Mouse (Mus musculus) forebrain, embryonic 12.5 days (tissue): ENCODE measurements around the gene Kirrel. TPM values are rescaled to one million over a fixed set of nuclear protein-coding genes. Genes with fewer than 3 reads are reported as not detected.

Experiments used
- ATAC-seq: fragments of 200-750 bp; cut with Nextera tagmentation; 2 replicates; pipeline ENCODE4 v1.8.0; 2017; ENCODE audit warnings: moderate TSS enrichment; ENCODE audit not compliant: low FRiP score
- H3K27ac ChIP-seq: fragments of 300-500 bp; sonication (generic); 2 replicates; pipeline ENCODE4 v1.5.1; 2016; ENCODE audit warnings: mild to moderate bottlenecking
- H3K27me3 ChIP-seq: fragments of 300-500 bp; sonication (generic); 2 replicates; pipeline ENCODE4 v1.6.1; 2016; ENCODE audit warnings: mild to moderate bottlenecking
- H3K36me3 ChIP-seq: fragments of 300-500 bp; sonication (generic); replicated peaks from 2 replicates; pipeline ENCODE4 v1.6.1; 2016; ENCODE audit warnings: mild to moderate bottlenecking
- H3K4me1 ChIP-seq: fragments of 300-500 bp; sonication (generic); 2 replicates; pipeline ENCODE4 v1.6.1; 2016
- H3K4me2 ChIP-seq: fragments of 300-500 bp; sonication (generic); 2 replicates; pipeline ENCODE4 v1.6.1; 2016; ENCODE audit warnings: mild to moderate bottlenecking, moderate library complexity
- H3K4me3 ChIP-seq: fragments of 300-500 bp; sonication (generic); replicated peaks from 2 replicates; pipeline ENCODE4 v1.5.1; 2016; ENCODE audit warnings: mild to moderate bottlenecking
- H3K9ac ChIP-seq: fragments of 300-500 bp; sonication (generic); 2 replicates; pipeline ENCODE4 v1.6.1; 2016; ENCODE audit warnings: mild to moderate bottlenecking
- H3K9me3 ChIP-seq: fragments of 300-500 bp; sonication (generic); 2 replicates; pipeline ENCODE4 v1.6.1; 2016
- WGBS: fragments of 180-500 bp; shearing (Covaris S2); methylation state at CpG from one replicate; pipeline ENCODE4 v1.1.7; 2016; 5-methylcytosine and 5-hydroxymethylcytosine counted together
- polyA plus RNA-seq: library from polyadenylated mRNA; unstranded; fragments of >200 nt; fragmentation: Nextera tagmentation; extraction: Ambion mirVana; gene quantifications from 2 replicates; pipeline ENCODE4 v1.2.1, GENCODE M21; 2016

Gene Kirrel
- polyA plus RNA-seq, 1 experiment from 2014 or later = 12.9 TPM

GRCm38 (mm10) chr3:87175438-87175815, 880 bp upstream of the Kirrel start:
- 63% methylated on average over 3 of the region's 3 CpGs for whole genome bisulfite sequencing
- Histone ChIP-seq H3K9me3 (no peaks in the 10 kb centered on the region), H3K4me2 (peak overlapping the region; percentile 87; the same call in 1 of the 2 replicates), H3K9ac (no peak overlapping the region), H3K4me1 (peaks cover 34% of the 10 kb centered on the region), H3K27me3 (no peaks in the 10 kb centered on the region), H3K36me3 (no peaks in the 10 kb centered on the region), H3K4me3 (no peak overlapping the region), H3K27ac (peak overlapping the region; percentile 84; the same call in 1 of the 2 replicates)
- no peak for ATAC-seq

DNA sequence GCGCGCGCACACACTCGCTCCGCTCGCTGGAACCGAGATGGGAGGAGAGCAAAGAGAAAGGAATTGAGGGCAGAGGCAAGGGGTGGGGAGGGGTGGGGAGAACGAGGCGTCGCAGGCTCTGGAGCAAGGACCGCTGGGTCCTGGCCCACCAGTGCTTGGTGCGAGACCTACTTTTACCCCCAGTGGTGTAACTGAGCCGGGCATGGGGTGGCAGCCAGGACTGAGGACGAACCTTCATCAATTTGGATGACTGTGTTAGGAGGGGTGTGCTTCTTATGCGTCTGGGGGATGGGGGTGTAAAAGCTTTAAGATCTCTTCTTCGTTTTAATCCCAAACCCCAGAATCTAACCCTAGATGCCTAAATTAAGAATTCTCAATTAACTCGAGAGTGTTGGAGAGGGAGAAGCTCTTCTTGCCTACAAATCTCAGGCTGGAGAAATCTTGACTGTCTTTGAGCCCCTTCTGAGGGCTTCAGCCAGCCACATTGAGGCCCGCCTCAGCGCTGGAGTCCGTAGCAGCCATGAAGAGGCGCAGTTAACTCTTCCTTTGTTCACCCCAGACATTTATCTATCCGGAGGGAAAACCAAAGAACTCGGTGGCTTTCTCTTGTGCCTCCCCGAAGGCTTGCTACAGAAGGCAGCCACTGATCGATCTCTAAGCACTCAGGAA, 356 bp upstream of the Kirrel start:
- no peaks in the 10 kb centered on the region for H3K27me3 ChIP-seq
- H3K4me2 ChIP-seq = peak overlapping the region; percentile 87
- H3K4me3 ChIP-seq = peak overlapping the region; percentile 59
- H3K9me3 ChIP-seq = no peaks in the 10 kb centered on the region
- no peak for ATAC-seq
- H3K4me1 ChIP-seq = peaks cover 39% of the 10 kb centered on the region
- H3K36me3 ChIP-seq = no peaks in the 10 kb centered on the region
- H3K27ac ChIP-seq = peak overlapping the region; percentile 84
- H3K9ac ChIP-seq = peak overlapping the region; percentile 81
- 2% methylated on average over 25 of the region's 25 CpGs for WGBS

- Histone ChIP-seq H3K27ac (peak overlapping the region; percentile 84), H3K9ac (peak overlapping the region; percentile 81), H3K9me3 (no peaks in the 10 kb centered on the region), H3K4me3 (peak overlapping the region; percentile 59), H3K27me3 (no peaks in the 10 kb centered on the region), H3K4me1 (peaks cover 52% of the 10 kb centered on the region), H3K36me3 (no peaks in the 10 kb centered on the region), H3K4me2 (peak overlapping the region; percentile 87)
- under 1% methylated on average over 8 of the region's 8 CpGs for WGBS
- ATAC-seq = no peak
Observed at GRCm38 (mm10) chr3:87173486-87174085, 961 bp downstream of the Kirrel start.

DNA sequence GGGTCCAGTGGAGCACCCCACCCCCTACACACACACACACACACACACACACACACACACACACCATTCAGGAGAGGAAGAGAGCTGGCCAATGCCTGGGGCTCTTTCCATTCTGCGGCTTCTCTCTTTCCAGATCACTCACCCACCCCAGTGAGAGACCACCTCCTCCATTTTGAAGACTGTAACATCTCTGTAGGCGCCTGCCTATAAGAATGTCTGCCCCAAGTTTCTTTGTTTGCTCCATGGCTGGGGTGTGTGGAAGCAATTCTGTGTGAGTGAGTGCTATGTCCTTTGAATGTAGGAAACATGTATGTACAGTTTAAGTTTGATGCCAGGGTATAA, 1.5 kb downstream of the Kirrel start:
- 0% methylated on average over 2 of the region's 2 CpGs for WGBS
- H3K4me1 ChIP-seq = peaks cover 56% of the 10 kb centered on the region
- peak overlapping the region; percentile 87 for H3K4me2 ChIP-seq
- no peak for ATAC-seq
- H3K36me3 ChIP-seq = no peaks in the 10 kb centered on the region
- no peaks in the 10 kb centered on the region for H3K9me3 ChIP-seq
- peak overlapping the region; percentile 59 for H3K4me3 ChIP-seq
- H3K27ac ChIP-seq = peak overlapping the region; percentile 84
- peak overlapping the region; percentile 81 for H3K9ac ChIP-seq
- H3K27me3 ChIP-seq = no peaks in the 10 kb centered on the region

GRCm38 (mm10) chr3:87172351-87173102, 2.0 kb downstream of the Kirrel start:
- WGBS = 1% methylated on average over 15 of the region's 15 CpGs
- H3K4me1 ChIP-seq = peaks cover 58% of the 10 kb centered on the region

DNA sequence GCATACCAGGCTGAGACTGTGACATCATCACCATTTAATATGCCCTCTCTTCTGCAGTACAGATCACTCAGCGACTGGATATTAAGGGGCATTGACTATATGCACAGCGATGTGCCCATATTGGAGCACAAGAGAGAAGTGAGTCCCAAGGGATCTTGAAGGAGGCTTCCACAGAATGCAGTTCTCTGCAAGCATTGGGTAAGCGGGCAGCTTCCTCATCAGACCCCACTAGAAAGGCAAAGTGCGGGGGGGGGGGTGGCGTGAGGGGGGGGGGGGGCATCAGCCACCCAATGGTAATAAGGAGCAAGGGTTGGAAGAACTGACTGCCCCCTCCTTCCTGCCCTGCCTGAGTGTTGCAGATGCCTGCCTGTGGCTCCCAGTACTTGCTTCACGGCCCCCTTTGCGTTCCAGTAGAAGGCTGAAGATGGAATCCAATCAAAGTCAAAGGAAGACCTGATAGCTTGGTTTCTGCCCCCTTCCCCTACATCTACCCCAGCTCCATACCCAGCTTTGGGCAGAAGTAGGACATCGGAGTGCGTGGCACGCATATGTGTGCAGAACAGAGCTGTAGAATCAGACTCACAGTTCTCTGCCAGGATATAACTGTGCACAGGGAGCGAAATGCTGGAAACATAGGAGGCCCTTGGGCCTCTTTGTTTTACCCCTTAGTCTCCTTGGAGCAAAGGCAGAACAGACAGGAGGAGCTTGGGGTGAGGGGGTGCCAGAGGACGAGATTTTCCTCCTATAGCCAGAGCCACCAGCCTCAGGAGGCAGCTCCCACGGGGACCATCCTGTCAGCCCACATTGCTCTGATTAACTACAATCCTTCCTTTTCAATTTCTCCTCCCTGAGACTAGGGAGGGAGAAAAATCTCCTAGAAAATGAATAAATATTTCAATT, 3.1 kb downstream of the Kirrel start:
- H3K4me2 ChIP-seq = peak overlapping the region; percentile 87
- no peaks in the 10 kb centered on the region for H3K9me3 ChIP-seq
- no peaks in the 10 kb centered on the region for H3K27me3 ChIP-seq
- H3K36me3 ChIP-seq = no peaks in the 10 kb centered on the region
- H3K9ac ChIP-seq = peak overlapping the region; percentile 81
- peak overlapping the region; percentile 57 for H3K27ac ChIP-seq
- H3K4me3 ChIP-seq = peak overlapping the region; percentile 59
- H3K4me1 ChIP-seq = peaks cover 61% of the 10 kb centered on the region
- 49% methylated on average over 12 of the region's 13 CpGs for WGBS
- no peak for ATAC-seq

More at GRCm38 (mm10) chr3:87172351-87173102, 2.0 kb downstream of the Kirrel start:
- H3K27ac ChIP-seq = peak overlapping the region; percentile 84
- peak overlapping the region; percentile 59 for H3K4me3 ChIP-seq
- H3K4me2 ChIP-seq = peak overlapping the region; percentile 87
- H3K36me3 ChIP-seq = no peaks in the 10 kb centered on the region
- peak overlapping the region; percentile 81 for H3K9ac ChIP-seq
- peak; percentile 12; the same call in 1 of the 2 replicates for ATAC-seq
- no peaks in the 10 kb centered on the region for H3K27me3 ChIP-seq
- no peaks in the 10 kb centered on the region for H3K9me3 ChIP-seq

GRCm38 (mm10) chr3:87169402-87170015, 5.0 kb downstream of the Kirrel start:
- Histone ChIP-seq H3K4me2 (no peak overlapping the region), H3K4me3 (no peak overlapping the region), H3K9me3 (no peaks in the 10 kb centered on the region), H3K27ac (no peak overlapping the region), H3K36me3 (no peaks in the 10 kb centered on the region), H3K27me3 (no peaks in the 10 kb centered on the region), H3K4me1 (peaks cover 80% of the 10 kb centered on the region), H3K9ac (no peak overlapping the region)
- no peak for ATAC-seq
- WGBS = 50% methylated on average over 5 of the region's 5 CpGs

DNA sequence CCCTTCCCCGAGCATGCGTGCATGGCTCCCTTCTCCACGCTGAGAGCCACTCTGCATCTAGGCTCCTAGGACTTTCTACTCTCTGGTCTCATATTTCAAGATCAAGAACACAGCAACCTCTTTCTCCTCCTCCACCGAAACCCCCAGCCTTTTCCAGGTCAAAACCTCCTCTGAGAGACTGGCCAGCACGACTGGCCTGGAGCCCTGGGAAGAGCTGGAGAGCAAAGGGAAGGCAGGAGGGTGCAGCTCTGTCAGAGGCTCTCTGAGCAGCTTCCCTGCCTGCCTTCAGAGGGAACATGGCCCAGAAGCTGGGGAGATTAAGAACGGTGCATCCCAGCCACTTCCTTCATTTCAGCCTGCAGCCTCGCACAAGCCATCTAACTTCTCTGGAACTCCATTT, 5.8 kb downstream of the Kirrel start:
- H3K9me3 ChIP-seq = no peaks in the 10 kb centered on the region
- H3K4me2 ChIP-seq = no peak overlapping the region
- no peaks in the 10 kb centered on the region for H3K36me3 ChIP-seq
- H3K9ac ChIP-seq = 0 out of 2 replicates have a peak overlapping the region, but pooled peaks have one; percentile 25
- no peaks in the 10 kb centered on the region for H3K27me3 ChIP-seq
- H3K27ac ChIP-seq = no peak overlapping the region
- H3K4me3 ChIP-seq = no peak overlapping the region
- H3K4me1 ChIP-seq = peaks cover 87% of the 10 kb centered on the region
- ATAC-seq = no peak
- WGBS = 71% methylated on average over 7 of the region's 7 CpGs

DNA sequence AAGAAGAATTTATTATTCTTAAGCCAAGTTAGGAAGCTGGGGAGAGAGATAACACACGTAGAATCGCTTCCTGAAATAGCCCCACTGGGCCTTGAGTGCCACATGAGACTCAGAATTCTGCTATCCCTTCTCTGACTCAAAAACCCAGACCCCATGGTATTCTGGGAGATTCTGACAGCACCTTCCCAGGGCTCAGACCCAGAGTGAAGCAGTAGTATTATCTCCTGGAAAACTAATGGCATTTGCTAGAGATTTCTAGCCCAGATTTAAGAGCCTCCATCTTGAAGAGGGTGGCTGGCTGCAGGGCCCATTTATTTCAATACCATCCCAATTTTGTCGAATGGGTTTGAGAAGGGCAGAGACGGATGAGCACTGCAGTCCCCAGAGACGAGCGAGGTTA, 6.9 kb downstream of the Kirrel start:
- no peaks in the 10 kb centered on the region for H3K9me3 ChIP-seq
- no peaks in the 10 kb centered on the region for H3K36me3 ChIP-seq
- 91% methylated on average over 6 of the region's 6 CpGs for WGBS
- H3K4me2 ChIP-seq = no peak overlapping the region
- ATAC-seq = no peak
- H3K9ac ChIP-seq = no peak overlapping the region
- H3K27me3 ChIP-seq = no peaks in the 10 kb centered on the region
- peaks cover 85% of the 10 kb centered on the region for H3K4me1 ChIP-seq
- no peak overlapping the region for H3K27ac ChIP-seq
- H3K4me3 ChIP-seq = no peak overlapping the region

DNA sequence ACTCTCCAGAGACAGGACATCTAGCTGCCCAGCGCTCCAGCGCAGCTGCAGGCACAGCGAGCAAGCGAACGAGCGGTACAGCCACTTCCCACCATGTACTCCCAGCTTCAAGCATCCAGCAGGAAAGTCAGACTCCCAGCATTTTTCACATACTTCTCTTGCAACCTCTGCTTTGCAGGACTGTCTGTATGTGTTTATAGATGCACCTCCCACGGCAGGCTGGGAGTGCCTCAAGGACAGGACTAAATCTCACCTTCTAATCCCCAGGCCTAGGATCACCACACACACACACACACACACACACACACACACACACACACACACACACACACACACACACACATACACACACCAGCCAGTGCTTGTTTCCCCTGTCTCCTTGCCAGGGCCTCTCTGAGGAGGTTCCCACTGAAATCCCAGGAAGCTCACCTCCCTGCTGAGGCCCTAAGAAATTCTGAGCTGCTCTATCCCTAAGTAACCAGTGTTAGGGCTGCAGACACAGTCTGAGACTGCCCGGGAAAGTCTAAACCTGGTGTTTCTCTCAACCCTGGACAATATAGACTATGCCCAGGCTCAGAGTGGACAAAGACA, 9.2 kb downstream of the Kirrel start:
- no peak overlapping the region for H3K4me3 ChIP-seq

DNA sequence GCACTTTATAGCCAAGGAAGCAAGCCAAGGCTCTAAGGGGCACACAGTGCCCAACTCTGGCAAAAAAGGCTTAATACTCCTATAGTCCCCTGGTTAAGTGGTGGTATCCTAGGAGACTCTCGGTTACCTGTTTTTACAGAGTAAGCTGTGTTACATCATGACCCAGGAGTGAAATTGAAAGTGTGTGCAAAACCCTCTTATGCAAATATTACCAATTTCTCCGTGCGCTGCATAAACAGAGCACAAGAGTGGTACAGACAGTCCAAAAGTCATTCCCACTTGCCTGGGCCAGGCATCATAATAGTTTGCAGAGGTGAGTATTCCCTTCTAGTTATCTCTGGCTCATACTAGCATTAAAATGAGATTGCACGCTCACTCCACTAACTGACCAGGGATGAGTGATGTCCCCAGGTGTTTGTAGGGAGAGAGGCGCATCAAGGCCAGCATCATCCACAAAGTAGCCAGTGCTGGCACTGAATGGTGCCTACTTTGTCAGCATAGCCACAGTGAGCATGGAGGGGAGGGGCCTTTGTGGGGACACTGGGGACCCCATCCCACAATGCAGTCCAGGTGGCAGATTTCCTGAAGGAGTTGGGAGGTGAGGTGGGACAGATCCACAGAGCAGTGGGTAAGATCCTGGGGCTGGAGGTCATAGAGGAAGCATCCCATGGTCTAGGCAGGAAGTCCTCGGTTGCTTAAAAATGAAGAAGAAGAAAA, 10.3 kb downstream of the Kirrel start:
- H3K27me3 ChIP-seq = no peaks in the 10 kb centered on the region
- WGBS = 93% methylated on average over 6 of the region's 6 CpGs
- no peak overlapping the region for H3K9ac ChIP-seq
- H3K4me3 ChIP-seq = no peak overlapping the region
- no peak overlapping the region for H3K4me2 ChIP-seq
- H3K4me1 ChIP-seq = peaks cover 77% of the 10 kb centered on the region
- no peak for ATAC-seq
- no peaks in the 10 kb centered on the region; the same call in 1 of the 2 replicates for H3K36me3 ChIP-seq
- H3K9me3 ChIP-seq = no peaks in the 10 kb centered on the region
- no peak overlapping the region for H3K27ac ChIP-seq

More for the DNA sequence above, 9.2 kb downstream of the Kirrel start:
- ATAC-seq = no peak
- no peaks in the 10 kb centered on the region; the same call in 1 of the 2 replicates for H3K36me3 ChIP-seq
- WGBS = 21% methylated on average over 8 of the region's 8 CpGs
- H3K27ac ChIP-seq = peak overlapping the region; percentile 68
- H3K4me2 ChIP-seq = 0 out of 2 replicates have a peak overlapping the region, but pooled peaks have one; percentile 10
- H3K9ac ChIP-seq = peak overlapping the region; percentile 33
- H3K27me3 ChIP-seq = no peaks in the 10 kb centered on the region
- peaks cover 82% of the 10 kb centered on the region for H3K4me1 ChIP-seq
- no peaks in the 10 kb centered on the region for H3K9me3 ChIP-seq
